Mouse (Mus musculus): ENCODE measurements around the gene Atl3.

Atl3 gene

DNA sequence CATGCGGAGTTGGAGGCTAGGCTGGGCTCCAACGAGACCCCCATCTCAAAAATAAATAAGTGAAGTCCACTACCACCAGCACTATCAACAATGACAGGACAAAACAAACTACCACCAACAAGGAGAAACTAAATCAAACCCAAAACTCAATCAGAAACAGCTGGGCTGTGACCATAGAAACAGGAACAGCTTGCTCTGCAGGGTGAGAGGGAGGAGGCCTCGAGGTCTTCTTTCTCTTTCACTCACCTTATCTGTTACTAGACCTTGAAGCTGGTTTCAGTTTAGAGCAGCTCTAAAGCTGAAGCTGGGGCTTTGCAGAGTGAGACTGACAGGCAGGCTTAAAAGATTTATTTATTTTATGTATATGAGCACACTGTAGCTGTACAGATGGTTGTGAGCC, 67.6 kb downstream of the Atl3 start:
- no peak for DNase-seq (ENCODE audit: low spot score)

DNA sequence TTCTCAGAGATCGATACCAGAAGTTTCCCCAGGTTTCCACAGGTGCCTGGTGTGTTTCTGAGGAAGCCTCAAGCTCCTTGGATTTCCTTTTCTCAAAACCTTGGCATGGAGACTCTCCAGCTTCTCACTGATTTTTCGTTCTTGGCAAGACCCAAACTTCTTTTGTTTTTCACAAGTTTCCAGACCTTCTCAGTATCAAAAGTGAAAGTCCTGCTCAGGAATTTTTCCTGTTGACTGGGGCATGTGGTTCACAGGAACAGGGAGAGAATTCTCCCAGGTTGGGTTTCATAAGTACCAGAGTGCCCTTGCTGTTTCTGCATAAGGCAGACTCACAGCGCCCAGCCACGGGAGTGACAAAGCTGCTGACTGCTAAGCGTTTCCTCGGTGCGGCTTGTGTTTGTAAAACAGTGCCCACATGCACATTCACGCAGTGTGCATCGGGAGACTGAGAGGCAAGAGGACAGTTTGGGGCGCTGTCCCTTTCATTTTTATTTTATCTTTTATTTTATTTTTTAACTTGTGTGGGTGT, 68.8 kb downstream of the Atl3 start:
- no peak for DNase-seq (ENCODE audit: low spot score)

DNA sequence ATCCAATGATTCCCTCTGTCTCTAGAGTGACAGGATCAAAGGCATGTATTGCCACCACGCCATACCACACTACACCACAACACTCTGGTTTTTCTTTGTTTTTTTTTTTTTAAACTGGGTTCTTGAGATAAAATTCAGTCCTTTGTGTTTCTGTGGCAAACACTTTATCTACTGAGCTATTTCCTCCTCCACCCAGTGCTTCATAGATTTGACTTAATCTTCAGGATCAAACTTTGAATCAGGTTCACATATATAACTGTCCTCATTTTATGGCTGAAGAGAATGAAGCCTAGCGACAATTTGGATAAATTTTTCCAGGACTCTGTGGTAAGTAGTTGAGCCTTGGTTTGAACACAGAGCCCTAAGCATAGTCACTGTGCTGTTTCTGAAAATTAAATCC, 69.8 kb downstream of the Atl3 start:
- no peak for DNase-seq (ENCODE audit: low spot score)

GRCm38 (mm10) chr19:7564457-7564856, 70.6 kb downstream of the Atl3 start:
- no peak for DNase-seq (ENCODE audit: low spot score)

GRCm38 (mm10) chr19:7566826-7567225, 73.0 kb downstream of the Atl3 start:
- DNase-seq (ENCODE audit: low spot score) = no peak

GRCm38 (mm10) chr19:7568364-7568763, 74.5 kb downstream of the Atl3 start:
- no peak for DNase-seq (ENCODE audit: low spot score)

GRCm38 (mm10) chr19:7569650-7570049, 75.8 kb downstream of the Atl3 start:
- DNase-seq (ENCODE audit: low spot score) = no peak

DNA sequence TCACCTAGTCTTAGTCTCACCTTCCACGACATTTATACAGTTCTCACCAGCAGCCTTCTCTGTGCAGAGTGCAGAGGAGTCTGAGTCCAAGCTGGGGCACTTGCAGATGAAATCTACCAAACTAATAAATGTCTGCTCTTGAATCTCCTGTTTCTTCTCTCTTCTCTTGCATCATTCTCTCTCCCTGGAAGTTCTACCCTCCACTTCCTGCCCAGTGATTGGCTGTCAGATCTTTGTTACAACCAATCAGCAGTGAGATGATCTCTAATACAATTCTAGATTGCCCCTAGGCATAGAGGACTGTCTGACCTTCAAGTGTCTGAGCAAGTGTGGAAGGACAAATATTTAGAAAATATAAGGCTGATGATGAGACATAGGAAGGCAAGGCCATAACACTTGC, 82.3 kb downstream of the Atl3 start:
- DNase-seq (ENCODE audit: low spot score) = no peak

GRCm38 (mm10) chr19:7577710-7578109, 83.9 kb downstream of the Atl3 start:
- DNase-seq (ENCODE audit: low spot score) = no peak

DNA sequence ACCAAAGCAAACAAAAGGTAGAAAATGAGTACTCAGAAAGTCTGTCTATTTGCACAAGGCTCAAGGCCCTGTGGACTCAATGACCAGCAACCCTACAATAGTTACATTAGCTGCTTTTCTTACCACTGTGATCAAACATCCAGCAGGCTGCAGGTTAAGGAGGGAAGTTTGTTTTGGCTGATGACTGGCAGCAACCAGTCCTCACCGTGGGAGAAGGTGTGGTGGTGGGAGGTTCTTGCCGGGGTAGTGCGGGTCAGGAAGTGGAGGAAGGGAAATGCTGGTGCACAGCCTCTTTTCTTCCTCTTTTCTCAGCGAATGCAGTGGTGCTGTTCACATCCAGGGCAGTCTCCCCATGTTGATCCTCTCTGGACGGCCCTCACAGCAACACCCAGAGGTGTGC, 87.2 kb downstream of the Atl3 start:
- DNase-seq (ENCODE audit: low spot score) = no peak

DNA sequence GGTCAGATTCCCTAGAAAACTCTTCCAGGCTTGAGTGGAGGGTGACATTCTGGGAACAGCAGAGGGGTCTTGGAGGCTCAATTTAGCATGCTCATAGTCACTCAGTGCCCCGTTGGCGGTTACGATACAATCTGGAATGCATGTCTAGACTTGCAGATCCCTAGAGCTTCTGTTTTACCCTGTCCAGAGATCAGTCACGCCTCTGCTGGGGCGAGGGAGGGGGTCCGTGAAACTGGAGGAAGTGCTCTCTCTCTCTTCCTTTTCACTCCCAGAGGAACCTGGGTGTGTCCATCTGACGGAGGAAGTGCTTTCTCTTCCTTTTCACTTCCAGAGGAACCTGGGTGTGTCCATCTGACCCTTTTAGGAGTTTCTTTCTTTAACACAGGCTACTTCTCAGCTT, 89.3 kb downstream of the Atl3 start:
- no peak for DNase-seq (ENCODE audit: low spot score)

DNA sequence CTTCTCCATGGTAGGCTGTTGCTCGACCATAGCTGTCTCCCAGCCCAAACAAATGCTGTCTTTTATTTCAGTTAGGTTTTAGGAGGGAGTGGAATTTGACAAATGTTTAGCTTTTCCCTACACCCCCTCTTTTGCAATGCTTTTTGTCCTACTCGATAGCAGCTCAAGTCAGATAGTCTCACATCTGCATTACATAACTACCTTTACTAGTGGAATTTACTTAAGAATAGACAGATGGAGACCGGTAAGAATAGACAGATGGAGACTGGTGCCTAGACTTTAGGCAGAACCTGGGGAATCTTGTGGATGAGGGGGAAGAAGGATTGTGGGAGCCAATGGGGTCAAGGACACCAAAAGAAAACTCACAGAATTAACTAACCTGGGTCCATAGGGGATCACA, 89.8 kb downstream of the Atl3 start:
- DNase-seq (ENCODE audit: low spot score) = no peak

DNA sequence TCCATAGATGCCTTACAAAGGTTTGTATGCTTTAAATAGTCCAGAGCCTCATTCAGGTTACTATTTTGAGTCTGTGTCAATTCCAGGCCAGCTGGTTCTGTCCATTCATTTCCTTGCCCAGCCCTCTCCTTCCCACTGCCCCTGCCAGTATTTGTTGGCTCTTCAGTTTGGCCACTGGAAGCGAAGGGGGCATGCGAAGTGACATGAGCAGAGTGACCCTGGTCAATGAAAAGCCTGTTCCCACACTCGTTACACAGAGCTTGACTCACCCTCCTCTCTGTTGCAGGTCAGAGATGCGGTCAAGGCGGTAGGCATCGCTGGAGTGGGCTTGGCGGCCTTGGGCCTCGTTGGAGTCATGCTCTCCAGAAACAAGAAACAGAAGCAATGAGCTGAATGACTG, 91.4 kb downstream of the Atl3 start:
- DNase-seq (ENCODE audit: low spot score) = peak; percentile 41

DNA sequence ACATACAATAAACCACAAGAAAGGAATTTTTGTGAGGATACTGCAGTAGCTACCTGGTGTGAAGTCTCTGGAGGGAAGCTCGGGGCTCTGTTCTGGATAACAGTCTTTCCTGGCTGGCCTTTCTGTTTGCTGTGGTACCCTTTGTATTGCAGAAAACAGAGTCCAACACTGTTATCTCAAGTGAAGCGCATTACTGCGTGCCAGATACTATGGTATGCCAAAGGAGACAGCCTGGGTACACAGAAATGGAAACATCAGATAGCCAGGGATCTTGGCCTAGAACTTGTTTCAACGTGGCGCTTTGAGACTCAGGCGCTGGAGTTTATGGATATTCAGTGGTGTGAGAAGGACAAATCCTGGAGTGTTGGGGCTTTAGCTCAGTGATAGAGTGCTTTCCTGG, 91.9 kb downstream of the Atl3 start:
- no peak for DNase-seq (ENCODE audit: low spot score)
